Mouse (Mus musculus) erythroid progenitor cell, adult 5-6 weeks (primary cell): ENCODE data around the gene Dync1i2. TPM values are rescaled to one million over a fixed set of nuclear protein-coding genes. Genes with fewer than 3 reads are reported as not detected.

Source experiments
- ATAC-seq: replicated peaks from 2 replicates; pipeline ENCODE4 v1.8.0; 2016; ENCODE audit warnings: moderate number of reproducible peaks, mild to moderate bottlenecking, moderate TSS enrichment, inconsistent platforms; ENCODE audit not compliant: poor library complexity, low FRiP score, severe bottlenecking
- total RNA-seq, 2 experiments: library from RNA; stranded (forward) in 1 of 2; stranded (reverse) in 1 of 2; fragments of 150-400 nt in 1 of 2; fragments of 186-747, 209-891 nt in 1 of 2; gene quantifications; 2 replicates each; pipeline versions ENCODE4 v1.2.3 to v1.2.4; 2015 to 2017; ENCODE audit warnings: low replicate concordance in 2 of 2

The Dync1i2 gene
- total RNA-seq (2015; ENCODE audit: low replicate concordance) (55.9 and 133 TPM in 2 replicates), total RNA-seq (2017; ENCODE audit: low replicate concordance) (52.0 and 69.4 TPM in 2 replicates)

DNA sequence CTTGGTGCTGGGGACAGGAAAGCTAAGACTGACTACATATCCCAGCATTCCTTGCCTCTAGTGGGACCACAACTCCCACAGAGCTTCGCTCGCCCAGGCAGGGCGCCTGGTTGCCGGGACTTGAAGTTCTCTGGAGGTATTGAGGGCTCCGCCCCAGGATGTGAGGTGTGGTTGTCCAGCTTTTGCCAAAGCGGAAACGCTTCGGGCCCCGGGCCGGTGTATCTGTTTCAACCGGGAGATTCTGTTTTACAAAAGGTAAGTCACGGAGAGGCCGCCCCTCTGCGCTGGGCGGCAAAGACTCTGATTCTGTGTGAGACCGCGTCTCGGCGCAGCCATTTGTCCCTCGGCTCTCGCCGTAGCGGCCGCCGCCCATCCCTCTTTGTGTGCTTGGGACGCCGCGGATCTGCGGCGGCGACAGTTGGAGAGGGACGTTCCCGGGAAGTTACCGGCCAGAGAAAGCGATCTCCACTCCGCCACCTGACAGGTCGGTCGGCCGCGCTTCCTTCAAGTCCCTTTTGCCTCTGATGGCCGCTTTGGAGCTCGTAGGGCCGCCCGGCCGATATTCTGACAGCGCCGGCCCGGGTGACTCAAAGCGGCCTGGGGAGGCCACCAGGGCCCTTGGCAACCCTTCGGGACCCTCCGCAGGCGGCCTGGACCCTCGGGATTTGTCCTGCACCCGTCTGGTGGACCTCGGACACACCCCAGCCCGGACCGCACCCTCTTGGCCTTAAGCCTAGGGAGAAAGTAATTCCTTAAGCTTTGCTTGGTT, at the start of gene Dync1i2:
Gene Dync1i2 (plus strand): TSS at position 116 of the 769 bp plus-strand sequence.
- ATAC-seq, result peak; percentile 100

DNA sequence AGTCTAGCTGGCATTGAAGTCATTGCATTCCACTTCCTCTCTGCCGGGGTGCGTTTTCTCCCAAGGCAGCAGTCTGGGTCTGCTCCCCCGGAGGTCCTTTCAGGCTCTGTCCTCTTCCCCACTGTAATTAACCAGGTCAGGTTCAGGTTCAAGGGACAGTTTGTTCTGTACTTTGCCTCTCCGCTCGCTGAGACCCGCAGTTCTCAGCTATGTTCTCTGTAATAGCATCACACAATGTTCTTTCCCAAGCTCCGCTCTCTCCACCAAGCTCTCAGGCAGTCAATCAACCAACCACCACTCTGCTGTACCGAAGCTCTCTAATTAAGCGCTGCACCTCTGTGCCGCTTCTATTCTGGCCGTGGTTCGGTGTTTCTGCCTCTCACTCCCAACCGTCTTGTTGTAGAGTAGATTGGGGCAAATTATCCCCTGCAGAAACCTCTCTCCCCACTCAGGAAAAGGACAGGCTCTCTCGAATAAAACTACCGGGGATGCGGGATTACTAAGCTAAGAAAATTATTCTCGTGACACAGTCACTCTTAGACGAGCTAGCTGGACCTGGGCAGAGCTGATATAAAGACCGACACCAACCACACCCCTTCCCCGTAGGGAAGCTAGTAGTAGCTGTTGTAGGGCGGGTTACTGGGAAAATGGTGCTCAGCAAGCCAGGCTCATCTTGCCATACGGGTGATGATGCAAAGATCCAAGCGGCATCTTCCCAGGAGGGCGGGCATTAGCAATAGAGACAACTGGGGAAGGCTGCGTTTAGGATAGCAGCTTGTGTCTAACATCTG, 48.5 kb upstream of the Dync1i2 start:
- peak; percentile 46; the same call in 1 of the 2 replicates for ATAC-seq

- ATAC-seq, result no peak
Measured at GRCm38 (mm10) chr2:71167211-71167610, 44.3 kb upstream of the Dync1i2 start.

- ATAC-seq, result no peak
Measured at GRCm38 (mm10) chr2:71168461-71169021, 43.0 kb upstream of the Dync1i2 start.

- ATAC-seq, result no peak
Measured at GRCm38 (mm10) chr2:71173031-71173430, 38.5 kb upstream of the Dync1i2 start.

- ATAC-seq, result no peak
Measured at GRCm38 (mm10) chr2:71176329-71177249, 34.9 kb upstream of the Dync1i2 start.

DNA sequence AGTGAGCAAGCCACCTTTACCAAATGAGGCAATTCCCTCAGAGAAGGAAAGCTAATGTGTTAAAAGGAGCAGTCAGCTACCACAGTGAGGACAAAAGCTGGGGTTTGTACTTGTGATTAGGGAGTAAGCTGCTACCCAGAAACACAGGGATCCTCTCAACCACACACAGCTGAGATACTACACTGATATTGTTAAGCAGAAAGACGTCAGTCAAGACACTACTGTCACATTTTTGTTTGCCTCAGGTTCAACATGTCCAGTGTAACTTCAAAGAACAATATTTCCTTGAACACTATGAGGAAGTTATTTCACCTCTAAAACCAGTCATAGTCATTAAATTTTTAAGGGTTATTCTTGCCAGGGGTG, 34.3 kb upstream of the Dync1i2 start:
- ATAC-seq, result no peak

GRCm38 (mm10) chr2:71177760-71178159, 33.7 kb upstream of the Dync1i2 start:
- no peak for ATAC-seq

DNA sequence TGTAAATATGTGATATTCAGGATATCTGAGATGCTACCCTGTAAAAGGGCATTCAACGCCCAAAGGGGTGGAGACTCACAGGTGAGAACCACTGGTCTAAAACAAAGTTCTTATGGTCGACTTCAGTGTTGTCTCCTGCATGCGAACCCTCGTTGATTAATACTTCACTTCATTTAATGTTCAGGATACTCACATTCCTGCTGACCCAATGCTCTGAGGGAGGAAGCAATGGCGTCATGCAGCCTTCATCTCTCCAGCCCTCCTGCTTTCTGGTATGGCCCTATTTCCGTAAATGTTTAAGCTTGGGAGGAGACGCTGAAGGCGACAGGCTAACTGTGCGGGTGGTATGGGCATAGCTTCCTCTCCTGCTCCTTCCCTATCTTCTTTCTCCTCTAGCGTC, 31.8 kb upstream of the Dync1i2 start:
- ATAC-seq, result no peak

DNA sequence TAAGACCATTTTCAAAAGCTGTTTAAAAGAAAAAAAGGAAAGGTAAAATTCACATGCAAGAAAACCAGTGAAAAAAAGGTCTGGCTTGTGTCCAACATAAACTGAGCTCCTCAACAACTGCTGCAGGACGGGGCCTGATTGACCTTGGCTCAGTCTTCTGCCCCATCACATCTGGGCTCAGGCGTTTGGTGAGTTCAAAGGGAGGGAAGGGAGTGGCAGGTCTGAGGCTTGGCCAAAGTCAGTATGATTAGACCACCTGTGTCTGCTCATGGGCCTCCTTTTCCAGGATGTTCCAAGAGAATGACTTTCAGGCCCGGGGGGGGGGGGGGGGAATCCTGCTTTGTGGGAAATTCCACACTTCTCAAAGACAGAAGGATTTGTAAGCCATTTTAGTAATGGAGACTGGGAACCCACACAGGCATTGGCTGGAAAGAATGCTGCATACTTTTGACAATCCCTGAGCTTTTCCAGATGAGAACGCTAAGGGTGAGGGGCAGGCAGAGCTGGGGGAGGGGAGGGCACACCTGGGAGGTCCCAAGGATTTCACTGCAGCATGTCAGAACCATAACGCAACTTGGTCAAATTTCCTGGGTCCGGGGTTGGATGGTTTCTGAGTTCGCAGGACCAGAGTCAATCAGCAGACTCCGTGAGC, 30.8 kb upstream of the Dync1i2 start:
- no peak for ATAC-seq

DNA sequence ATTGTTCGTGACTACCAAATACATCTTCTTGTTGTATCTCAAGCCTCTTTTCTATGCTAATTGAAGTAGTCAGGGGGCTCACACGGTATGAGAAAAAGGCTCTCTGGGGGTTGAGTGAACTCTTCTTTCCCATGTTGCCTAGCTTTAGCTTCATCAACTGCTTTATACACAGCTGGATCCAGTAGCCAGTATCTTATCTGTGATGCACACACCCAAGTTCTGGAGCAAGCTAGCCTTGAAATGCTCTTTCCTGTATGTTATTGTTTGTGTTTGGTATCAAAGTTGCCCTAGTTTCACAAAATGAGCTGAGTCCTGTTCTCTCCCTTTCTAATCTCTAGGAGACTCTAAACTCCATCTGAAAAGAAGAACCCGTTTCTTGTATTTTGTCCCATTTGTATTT, 23.6 kb upstream of the Dync1i2 start:
- peak; percentile 83 for ATAC-seq

DNA sequence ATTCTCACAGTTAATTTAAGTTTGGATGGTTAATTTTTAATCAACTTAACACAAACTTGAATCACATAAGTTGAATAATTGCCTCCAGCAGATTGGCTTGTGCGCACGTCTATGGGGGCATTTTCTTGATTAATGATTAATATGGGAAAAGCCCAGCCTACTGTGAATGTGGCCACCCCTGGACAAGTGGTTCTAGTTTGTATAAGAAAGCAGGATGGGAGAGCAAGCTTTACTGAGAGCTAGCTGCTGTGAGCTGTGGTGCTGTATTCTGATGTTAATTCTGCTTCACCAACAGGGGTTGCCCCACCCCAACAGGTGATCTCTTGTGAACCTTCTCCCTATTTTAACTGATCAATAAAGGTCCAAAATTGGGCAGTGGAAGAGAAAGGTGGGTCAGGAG, 22.6 kb upstream of the Dync1i2 start:
- ATAC-seq, result no peak

- ATAC-seq, result no peak
Measured at GRCm38 (mm10) chr2:71191391-71192194, 19.9 kb upstream of the Dync1i2 start.

DNA sequence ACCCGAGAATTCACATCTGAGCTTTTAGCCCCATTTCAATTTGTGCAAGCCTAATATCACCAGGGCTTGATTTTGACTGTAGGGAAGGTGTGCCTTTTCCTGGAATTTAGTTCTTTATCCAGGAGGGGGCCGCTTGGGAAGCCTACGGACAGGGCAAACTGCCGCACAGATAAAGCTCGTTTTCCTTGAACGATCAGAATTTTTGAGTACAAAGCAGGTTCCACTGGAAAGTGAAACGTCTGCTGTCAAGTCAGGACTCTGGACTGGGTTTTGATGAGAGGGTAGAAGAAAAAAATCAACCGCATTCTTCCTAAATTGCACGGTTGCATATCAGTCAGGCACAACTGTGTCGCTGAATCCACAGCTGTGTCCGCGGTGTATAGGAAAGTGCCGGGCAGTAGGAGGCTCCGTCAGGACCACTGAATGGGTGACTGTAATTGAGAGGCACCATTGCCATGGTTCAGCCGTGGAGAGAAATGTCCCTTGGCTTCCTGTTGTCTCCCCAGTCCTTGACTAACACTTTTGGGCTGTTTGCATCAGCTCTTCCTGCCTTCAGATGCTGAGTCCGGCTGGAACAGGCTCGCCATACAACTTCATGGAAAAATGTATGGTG, 19.2 kb upstream of the Dync1i2 start:
- no peak for ATAC-seq

GRCm38 (mm10) chr2:71194137-71194960, 17.2 kb upstream of the Dync1i2 start:
- no peak for ATAC-seq

DNA sequence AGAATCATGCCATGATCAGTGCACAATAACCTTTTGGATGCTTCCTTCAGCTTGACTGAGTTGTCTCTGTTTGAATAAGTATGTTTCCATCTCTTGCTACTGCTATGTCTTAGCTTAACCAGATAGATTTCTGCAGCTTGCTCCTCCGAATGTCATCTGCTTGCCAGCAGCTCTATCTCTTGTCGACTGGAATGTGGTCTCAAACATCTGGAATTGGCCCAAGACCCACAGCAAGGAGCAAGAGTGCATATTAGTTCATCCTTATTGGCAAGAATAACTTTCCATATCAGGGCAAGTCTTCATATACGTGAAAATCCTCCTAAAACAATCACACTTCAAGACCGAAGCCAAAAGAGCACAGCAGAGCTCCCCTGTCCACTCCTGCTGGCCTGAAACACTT, 14.6 kb upstream of the Dync1i2 start:
- ATAC-seq, result no peak

- ATAC-seq, result no peak
Measured at GRCm38 (mm10) chr2:71198907-71199306, 12.6 kb upstream of the Dync1i2 start.
